Mouse (Mus musculus): Measurements from ENCODE around the gene 1600012H06Rik.
"Not testable (repeated sequence)": the region's sequence is repeated elsewhere in the genome, so short reads cannot be mapped to it uniquely, and the experiment has no call there.

Gene 1600012H06Rik

DNA sequence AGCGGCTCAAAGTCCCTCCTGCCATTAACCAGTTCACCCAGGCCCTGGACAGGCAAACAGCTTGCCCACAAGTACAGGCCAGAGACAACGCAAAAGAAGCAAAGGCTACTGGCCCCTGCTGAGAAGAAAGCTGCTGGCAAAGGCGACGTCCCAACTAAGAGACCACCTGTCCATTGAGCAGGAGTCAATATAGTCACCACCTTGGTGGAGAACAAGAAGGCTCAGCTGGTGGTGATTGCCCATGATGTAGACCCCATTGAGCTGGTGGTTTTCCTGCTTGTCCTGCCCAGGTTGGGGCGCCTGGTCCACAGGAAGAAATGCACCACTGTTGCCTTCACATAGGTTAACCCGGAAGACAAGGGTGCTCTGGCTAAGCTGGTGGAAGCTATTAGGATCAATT lies 803 bp upstream of the 1600012H06Rik start:
- not testable (repeated sequence) for DNase-seq (ENCODE audit: extremely low spot score, low read depth, low spot score)

DNA sequence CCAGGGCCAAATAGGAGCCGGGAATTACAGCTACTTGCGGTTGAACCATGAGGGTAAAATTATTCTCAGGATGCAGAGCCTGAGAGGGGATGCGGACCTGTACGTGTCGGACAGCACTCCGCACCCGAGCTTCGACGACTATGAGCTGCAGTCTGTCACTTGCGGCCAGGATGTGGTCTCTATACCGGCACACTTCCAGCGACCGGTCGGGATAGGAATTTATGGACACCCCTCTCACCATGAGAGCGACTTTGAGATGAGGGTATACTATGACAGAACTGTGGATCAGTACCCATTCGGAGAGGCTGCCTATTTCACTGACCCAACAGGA lies 710 bp downstream of the 1600012H06Rik start:
- DNase-seq (ENCODE audit: extremely low spot score, low read depth, low spot score), result no peak

DNA sequence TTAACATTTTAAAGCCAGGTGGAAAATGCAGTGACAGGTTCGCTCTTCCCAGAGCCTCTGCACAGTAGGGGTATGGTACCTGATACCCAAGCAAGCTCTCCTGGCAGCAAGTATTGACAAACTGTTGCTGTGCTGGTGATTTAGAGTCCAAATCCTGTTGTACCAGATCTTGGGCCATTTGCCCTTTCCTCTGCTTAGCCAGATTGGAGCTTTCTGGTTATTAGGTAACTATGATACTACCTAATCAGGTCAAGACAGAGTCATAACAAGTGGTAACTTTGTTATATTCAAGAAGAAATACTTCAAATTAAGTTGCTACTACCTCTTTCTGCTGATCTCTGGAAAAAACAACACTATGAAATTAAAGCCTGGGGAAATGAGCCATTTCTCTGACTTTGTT lies 1.6 kb downstream of the 1600012H06Rik start:
- DNase-seq (ENCODE audit: extremely low spot score, low read depth, low spot score), result no peak

DNA sequence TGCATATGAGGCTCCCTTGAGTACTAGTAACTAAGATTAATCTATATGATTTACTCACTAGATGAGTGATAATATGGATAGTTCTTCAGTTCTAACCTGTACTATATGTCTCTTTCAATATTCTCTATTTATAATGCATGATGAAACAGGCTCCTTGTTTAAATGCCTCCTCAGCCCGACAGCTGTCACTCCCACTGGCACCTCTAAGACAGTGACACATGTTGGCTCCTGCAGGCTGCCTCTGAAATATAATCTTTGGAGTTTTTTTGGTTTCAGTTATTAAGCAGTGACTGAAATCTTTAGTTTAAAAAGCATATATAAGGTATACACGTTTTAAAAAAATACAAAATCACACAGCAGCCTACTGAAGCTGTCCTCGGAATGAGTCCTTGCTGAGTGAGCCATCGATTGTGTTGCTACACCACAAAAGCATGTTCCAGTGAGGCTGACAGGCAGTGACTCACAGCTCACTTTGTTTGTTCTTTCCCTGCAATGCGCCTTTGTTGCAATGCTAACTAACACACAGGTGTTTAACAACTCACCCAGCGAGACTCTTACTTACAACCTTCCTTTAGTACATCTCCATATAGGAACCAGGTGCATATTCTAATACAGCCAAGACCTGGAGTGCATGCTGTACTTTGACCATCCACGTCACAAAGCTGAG lies 6.3 kb downstream of the 1600012H06Rik start:
- no peak for DNase-seq (ENCODE audit: extremely low spot score, low read depth, low spot score)

DNA sequence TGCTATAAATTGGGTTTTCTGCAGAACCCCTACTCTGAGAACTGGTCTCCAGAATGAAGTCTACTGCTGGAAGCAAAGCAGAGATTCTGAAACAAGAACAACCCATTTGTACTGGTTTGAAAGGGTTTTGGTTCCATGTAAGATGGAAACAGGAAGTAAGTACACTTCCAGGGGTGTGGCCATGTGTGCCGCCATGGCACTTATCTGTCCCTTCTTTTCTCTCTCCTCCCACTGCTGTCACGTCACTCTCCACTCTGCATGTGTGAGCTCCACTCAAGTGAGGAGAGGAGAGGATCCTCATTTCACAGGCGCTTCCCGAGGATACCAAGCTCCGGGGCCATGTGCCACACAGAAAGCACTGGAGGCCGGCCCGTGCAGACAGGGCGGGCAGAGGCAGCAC lies 10.5 kb downstream of the 1600012H06Rik start:
- DNase-seq (ENCODE audit: extremely low spot score, low read depth, low spot score), result no peak

DNA sequence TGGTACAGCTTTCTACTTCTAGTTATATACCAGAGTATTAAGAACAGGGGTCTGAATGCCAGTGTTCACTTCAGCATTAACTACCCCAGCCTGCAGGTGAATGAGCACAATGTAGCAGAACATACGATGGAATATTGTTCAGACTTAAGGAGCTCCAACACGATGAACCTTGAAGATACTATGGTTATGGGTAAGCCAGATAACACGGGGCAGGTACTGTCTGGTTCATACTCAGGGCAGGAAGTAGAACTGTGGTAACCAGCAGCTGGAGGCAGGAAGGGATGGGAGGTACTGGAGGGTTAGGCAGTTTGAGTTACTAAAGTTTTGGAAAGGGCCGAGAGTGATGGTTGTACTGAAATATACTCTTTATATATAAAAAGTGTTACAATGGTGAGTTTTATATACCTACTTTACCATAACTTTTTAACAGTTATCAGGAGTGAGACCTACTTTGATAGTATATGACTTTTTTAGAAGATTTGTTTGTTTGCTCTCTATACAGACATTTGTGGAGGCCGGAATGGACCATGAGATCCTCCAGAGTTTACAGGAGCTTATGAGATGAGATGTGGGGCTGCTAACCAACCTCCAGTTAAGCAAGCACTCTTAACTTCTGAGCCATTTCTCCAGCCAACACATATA lies 15.8 kb downstream of the 1600012H06Rik start:
- DNase-seq (ENCODE audit: extremely low spot score, low read depth, low spot score), result no peak

DNA sequence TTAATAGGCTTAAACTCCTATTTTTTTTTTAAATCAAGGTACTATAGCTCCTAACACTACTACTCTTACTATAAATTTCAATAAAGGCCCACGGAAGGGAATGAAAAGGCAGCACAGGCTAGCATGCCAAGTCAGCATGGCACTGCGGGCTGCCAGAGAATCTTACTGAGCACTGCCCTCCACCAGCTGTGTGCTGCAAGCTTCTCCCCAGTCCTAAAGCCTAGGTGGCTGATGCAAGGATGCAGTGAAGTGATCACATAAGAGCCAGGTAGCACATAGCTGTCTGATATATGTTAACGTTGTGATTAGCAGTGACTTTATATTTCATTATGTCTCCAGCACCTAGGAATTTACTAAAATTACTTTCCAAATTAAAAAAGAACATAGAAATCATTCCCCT lies 17.0 kb downstream of the 1600012H06Rik start:
- no peak for DNase-seq (ENCODE audit: extremely low spot score, low read depth, low spot score)

DNA sequence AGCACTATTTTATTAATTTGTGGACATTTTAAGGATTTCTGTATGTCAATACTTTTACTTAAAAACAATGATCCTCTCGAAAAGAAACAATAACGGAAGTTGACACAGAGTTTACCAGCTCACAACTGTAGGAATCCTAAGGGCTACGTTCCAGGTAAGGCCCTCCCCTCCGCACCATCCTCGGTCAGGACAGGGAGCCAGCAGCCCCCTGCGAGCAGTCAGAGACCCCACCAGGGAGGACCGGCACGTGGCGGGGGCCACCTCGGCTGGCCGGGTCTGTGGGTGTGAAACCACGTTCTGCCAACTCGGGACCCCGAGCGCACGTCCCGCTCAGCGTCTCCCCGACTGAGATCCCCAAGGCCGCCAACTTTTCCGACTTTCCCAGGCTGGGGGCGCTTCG lies 17.5 kb downstream of the 1600012H06Rik start:
- DNase-seq (ENCODE audit: extremely low spot score, low read depth, low spot score), result no peak

DNA sequence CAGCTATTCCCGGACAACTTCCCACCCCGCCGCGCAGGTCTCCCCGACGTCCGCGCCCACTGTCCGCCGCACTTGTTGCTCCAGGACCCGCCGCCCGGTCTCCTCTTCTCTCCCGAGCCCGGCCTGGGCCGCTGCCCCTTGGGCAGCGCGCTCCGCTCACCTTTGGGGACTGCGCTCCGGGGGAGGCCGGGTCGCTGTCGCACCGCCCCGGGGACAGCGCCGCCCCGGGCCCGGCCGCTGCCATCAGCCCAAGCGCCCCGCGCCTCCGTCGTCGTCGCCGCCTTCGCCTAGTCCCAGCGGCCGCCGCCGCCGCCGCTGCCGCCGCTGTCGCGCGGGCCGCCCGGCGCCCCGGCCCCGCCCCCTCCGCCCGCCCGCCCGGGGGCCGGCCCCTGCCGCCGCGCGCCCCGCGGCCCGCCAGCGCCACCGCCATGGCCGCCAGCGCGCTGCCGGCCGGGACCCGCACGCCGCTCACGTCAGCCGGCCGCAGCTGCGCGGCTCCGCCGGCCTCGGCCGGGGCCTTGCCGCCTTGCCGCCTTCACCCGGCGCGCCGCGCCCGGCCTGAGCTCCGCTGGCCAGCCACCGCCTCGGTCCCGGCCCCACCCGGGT lies 18.1 kb downstream of the 1600012H06Rik start, which contains the start of gene Phf10:
Gene Phf10 (minus strand): TSS at position 323 of the 606 bp plus-strand sequence.
- DNase-seq (ENCODE audit: extremely low spot score, low read depth, low spot score), result not testable (repeated sequence)

DNA sequence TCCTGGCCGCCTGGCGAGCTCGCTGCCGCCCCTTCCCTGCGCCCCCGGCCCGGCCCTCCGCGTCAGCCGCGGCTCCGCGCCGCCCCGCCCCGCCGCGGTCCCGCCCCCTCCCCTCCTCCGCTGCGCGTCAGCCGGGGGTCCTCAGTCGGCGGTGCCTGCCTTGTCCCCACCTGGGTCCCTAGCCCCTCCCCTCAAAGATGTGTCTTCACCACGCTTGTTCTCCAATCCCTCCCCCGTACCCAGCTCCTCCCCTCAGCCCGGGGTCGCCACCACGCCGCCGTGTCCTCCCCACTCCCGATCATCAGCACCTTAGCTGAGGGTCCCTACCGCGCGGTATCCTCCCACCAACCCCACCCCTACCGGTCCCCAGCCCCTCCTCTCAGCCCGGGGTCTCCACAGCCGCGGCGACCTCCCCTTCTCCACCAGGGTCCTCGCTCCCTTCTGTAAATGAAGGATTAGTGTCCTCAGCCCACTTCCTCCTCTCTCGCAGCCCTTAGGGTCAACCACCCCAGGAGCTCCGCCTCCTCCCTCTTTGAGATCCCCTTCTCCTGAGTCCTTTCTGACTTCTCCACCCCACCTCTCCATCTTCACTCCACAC lies 18.7 kb downstream of the 1600012H06Rik start:
- not testable (repeated sequence) for DNase-seq (ENCODE audit: extremely low spot score, low read depth, low spot score)

DNA sequence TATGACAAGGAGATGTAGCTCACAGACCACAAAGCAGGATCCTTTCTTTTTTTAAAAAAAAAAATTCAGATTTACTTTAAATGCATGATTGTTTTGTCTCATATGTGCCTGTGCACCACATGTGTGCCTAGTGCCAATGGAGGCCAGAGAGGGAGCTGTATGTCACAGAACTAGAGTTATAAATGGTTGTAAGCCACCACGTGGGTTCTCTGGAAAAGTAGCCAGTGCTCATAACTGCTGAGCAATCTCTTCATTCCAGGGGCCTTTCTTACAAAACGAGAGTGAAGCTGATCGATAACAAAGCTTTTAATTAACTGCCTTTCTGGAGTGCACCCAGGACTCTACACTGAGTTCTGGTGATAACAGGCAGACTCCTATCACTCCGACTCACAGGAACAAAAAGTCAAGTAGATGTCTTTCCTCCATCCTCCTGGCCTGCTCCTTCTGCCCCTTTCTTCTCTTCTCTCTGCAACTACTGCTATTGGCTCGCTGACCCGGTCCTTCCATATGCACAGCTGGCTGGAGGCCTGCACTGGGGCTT lies 25.5 kb downstream of the 1600012H06Rik start:
- not testable (repeated sequence) for DNase-seq (ENCODE audit: extremely low spot score, low read depth, low spot score)

DNA sequence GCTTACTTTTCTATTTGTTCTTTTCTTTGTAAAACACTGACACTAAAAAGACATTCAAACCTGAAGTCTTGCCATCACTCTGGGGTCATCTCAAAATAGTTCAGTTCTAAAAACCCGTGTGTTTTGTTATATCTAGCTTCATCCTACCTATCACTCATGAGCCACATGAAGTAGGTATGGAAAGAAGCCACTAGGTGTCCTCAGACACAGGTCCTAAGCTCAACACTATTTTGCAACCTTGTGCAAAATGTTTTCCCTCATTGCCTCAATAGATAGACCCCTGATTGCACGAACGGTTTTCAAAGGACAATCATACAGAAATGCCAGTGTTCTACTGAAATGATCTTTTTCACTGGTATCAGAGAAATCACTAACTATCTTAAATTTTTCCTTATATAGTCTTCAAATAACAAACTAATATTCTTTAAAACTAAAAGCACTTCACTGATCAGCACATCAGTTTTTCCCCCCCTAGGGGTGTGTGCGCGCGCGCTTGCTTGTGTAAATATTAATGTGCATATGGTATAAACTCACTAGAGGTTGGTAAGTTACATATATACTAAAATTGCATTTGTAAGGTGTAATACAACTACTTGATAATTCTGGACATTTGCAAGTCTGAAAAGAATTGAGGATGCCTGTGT lies 34.9 kb downstream of the 1600012H06Rik start:
- DNase-seq (ENCODE audit: extremely low spot score, low read depth, low spot score), result not testable (repeated sequence)

DNA sequence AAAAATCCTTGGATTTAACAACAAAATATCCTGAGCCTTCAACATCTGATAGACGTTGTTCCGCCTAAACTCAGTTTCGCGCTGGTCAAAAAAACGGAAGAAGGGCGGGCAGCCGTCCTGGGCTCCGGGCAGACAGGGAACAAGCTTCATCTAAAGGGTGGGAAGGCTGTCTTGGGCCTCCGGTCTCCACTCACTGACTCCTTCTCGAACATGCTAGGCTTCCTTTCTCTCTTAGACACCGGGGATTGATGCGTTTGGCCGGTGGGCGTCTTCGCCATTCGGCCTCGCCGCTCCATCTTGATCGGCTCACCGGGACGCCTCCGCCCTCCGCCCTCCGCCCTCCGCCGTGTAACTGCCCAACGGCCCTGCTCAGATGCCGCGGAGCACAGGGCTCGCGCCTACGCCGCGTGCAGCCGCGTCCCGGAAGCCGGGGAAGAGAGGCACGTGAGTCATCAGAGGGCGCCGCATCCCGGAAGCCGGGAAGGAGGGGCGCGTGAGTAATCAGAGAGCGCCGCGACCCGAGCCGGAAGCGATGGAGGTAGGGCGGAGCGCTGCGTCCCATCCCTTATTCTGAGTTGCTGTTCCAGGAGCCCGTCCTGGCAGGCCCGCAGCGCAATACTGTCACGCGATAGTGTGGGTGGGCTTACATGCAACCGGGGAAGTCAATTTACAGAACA lies 35.5 kb downstream of the 1600012H06Rik start, which contains the start of the genes 9030025P20Rik and Gm3417:
Gene 9030025P20Rik (plus strand): TSS at position 107 of the 677 bp plus-strand sequence.
Gene Gm3417 (minus strand): TSS at position 429 of the 677 bp plus-strand sequence.
- DNase-seq (ENCODE audit: extremely low spot score, low read depth, low spot score), result not testable (repeated sequence)

DNA sequence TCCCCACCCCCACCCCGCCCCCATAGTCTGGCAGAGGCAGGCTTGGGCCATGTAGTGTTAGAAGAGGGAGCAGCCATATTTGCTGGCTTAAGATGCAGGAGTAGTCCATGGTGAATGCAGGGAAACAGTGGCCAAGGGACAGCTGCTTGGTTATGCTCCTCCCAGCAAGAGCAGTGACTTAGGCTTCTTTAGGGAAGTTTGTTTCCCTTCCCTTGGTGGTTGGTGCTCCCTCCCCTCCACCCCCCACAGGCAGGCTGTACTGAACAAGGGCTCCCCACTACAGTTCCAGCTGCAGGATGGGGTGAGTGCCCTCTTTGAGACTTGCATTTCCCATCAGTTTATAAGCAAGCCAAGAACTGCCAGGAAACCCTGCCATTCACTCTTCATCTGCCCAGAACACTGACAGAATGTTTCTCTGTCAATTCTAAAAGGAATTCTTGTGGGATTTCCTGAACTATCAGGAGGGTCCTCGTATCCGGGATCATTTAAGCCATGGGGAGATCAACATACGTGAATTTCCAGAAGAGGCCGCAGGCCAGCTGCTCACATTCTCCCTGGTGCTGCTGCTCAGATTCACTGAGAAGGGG lies 47.2 kb downstream of the 1600012H06Rik start:
- not testable (repeated sequence) for DNase-seq (ENCODE audit: extremely low spot score, low read depth, low spot score)

DNA sequence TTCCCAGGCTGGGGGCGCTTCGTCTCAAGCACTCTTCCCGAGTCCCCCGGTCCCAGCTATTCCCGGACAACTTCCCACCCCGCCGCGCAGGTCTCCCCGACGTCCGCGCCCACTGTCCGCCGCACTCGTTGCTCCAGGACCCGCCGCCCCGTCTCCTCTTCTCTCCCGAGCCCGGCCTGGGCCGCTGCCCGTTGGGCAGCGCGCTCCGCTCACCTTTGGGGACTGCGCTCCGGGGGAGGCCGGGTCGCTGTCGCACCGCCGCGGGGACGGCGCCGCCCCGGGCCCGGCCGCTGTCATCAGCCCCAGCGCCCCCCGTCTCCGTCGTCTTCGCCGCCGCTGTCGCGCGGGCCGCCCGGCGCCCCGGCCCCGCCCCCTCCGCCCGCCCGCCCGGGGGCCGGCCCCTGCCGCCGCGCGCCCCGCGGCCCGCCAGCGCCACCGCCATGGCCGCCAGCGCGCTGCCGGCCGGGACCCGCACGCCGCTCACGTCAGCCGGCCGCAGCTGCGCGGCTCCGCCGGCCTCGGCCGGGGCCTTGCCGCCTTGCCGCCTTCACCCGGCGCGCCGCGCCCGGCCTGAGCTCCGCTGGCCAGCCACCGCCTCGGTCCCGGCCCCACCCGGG lies 49.6 kb downstream of the 1600012H06Rik start:
- DNase-seq (ENCODE audit: extremely low spot score, low read depth, low spot score), result not testable (repeated sequence)

DNA sequence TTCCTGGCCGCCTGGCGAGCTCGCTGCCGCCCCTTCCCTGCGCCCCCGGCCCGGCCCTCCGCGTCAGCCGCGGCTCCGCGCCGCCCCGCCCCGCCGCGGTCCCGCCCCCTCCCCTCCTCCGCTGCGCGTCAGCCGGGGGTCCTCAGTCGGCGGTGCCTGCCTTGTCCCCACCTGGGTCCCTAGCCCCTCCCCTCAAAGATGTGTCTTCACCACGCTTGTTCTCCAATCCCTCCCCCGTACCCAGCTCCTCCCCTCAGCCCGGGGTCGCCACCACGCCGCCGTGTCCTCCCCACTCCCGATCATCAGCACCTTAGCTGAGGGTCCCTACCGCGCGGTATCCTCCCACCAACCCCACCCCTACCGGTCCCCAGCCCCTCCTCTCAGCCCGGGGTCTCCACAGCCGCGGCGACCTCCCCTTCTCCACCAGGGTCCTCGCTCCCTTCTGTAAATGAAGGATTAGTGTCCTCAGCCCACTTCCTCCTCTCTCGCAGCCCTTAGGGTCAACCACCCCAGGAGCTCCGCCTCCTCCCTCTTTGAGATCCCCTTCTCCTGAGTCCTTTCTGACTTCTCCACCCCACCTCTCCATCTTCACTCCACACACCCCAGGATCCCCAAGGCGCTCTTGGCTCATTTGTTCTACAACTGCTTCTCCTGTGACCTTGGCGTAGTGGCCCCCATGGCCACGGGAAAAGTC lies 50.3 kb downstream of the 1600012H06Rik start:
- not testable (repeated sequence) for DNase-seq (ENCODE audit: extremely low spot score, low read depth, low spot score)

DNA sequence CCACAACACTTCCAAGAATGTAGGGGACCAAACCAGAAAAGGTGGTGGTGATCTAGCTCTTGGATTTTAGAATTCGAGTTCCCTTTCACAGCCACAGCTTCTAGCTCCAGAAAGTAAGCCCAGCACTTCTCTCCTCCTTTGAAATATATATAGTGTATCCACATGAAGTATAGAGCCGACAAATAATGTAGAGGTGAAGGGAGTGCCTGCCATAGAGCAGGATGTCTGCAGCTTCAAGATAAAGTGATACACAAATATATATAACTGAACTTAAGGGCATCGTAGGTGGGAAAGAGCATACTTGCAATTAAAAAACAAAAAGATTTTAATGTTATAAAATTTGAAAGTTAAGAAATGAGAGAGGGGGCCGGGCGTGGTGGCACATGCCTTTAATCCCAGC lies 51.2 kb downstream of the 1600012H06Rik start:
- DNase-seq (ENCODE audit: extremely low spot score, low read depth, low spot score), result not testable (repeated sequence)

DNA sequence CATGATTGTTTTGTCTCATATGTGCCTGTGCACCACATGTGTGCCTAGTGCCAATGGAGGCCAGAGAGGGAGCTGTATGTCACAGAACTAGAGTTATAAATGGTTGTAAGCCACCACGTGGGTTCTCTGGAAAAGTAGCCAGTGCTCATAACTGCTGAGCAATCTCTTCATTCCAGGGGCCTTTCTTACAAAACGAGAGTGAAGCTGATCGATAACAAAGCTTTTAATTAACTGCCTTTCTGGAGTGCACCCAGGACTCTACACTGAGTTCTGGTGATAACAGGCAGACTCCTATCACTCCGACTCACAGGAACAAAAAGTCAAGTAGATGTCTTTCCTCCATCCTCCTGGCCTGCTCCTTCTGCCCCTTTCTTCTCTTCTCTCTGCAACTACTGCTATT lies 57.1 kb downstream of the 1600012H06Rik start:
- DNase-seq (ENCODE audit: extremely low spot score, low read depth, low spot score), result not testable (repeated sequence)

DNA sequence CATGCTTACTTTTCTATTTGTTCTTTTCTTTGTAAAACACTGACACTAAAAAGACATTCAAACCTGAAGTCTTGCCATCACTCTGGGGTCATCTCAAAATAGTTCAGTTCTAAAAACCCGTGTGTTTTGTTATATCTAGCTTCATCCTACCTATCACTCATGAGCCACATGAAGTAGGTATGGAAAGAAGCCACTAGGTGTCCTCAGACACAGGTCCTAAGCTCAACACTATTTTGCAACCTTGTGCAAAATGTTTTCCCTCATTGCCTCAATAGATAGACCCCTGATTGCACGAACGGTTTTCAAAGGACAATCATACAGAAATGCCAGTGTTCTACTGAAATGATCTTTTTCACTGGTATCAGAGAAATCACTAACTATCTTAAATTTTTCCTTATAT lies 66.1 kb downstream of the 1600012H06Rik start:
- DNase-seq (ENCODE audit: extremely low spot score, low read depth, low spot score), result not testable (repeated sequence)
